Mouse (Mus musculus): Measurements from ENCODE around the gene Trim43a. TPM values are rescaled to one million over a fixed set of nuclear protein-coding genes. Genes with fewer than 3 reads are reported as not detected.

The Trim43a gene
- polyA plus RNA-seq (2014; fragmentation: Illumina TruSeq; extraction: RNeasy Lipid Tissue Mini Kit (QIAGEN cat#74804); ENCODE audit: low read depth, low replicate concordance), result not detected

GRCm38 (mm10) chr9:88580591-88580990 lies at the start of gene Trim43a:
TSS of gene Trim43a (plus strand) at chr9:88580891.

GRCm38 (mm10) chr9:88547851-88548613 lies 32.7 kb upstream of the Trim43a start, which contains the start of gene Zfp949:
TSS of gene Zfp949 (plus strand) at chr9:88548020.

Other genes with a start within 250 kb of the Trim43a start
- 25.2 TPM for gene Snx14, start 141.9 kb upstream of the Trim43a start, polyA plus RNA-seq (2014; fragmentation: Illumina TruSeq; extraction: RNeasy Lipid Tissue Mini Kit (QIAGEN cat#74804); ENCODE audit: low read depth, low replicate concordance)
- gene Gm20537, start 124.3 kb upstream of the Trim43a start, polyA plus RNA-seq (2014; fragmentation: Illumina TruSeq; extraction: RNeasy Lipid Tissue Mini Kit (QIAGEN cat#74804); ENCODE audit: low read depth, low replicate concordance), result not detected
- 64.8 TPM for gene Syncrip, start 98.3 kb upstream of the Trim43a start, polyA plus RNA-seq (2014; fragmentation: Illumina TruSeq; extraction: RNeasy Lipid Tissue Mini Kit (QIAGEN cat#74804); ENCODE audit: low read depth, low replicate concordance)
- 6.5 TPM for gene Zfp949, start 32.9 kb upstream of the Trim43a start, polyA plus RNA-seq (2014; fragmentation: Illumina TruSeq; extraction: RNeasy Lipid Tissue Mini Kit (QIAGEN cat#74804); ENCODE audit: low read depth, low replicate concordance)
- gene Mthfsl, start 139.4 kb downstream of the Trim43a start, polyA plus RNA-seq (2014; fragmentation: Illumina TruSeq; extraction: RNeasy Lipid Tissue Mini Kit (QIAGEN cat#74804); ENCODE audit: low read depth, low replicate concordance), result 20.5 TPM
- gene Bcl2a1d, start 151.0 kb downstream of the Trim43a start, polyA plus RNA-seq (2014; fragmentation: Illumina TruSeq; extraction: RNeasy Lipid Tissue Mini Kit (QIAGEN cat#74804); ENCODE audit: low read depth, low replicate concordance), result not detected

Measured in heart, adult 10 weeks (tissue).